Mouse (Mus musculus) kidney, adult 2 months (tissue): ENCODE data around the gene Tubb4a. TPM values are rescaled to one million over a fixed set of nuclear protein-coding genes. Genes with fewer than 3 reads are reported as not detected.

ENCODE experiments used
- DNase-seq: peaks from one replicate; pipeline ENCODE4 v3.0.0; 2021
- H3K27ac ChIP-seq: fragments of 200-500 bp; 2 replicates; pipeline ENCODE4 v1.5.1; 2012; ENCODE audit warnings: low read depth, low read length, control low read depth, inconsistent platforms; ENCODE audit not compliant: insufficient read depth
- H3K27me3 ChIP-seq: fragments of 200-500 bp; replicated peaks from 2 replicates; pipeline ENCODE4 v1.6.1; 2012; ENCODE audit warnings: mild to moderate bottlenecking, moderate library complexity, low read length, inconsistent platforms; ENCODE audit not compliant: control insufficient read depth, insufficient read depth
- H3K36me3 ChIP-seq: fragments of 200-500 bp; 2 replicates; pipeline ENCODE4 v1.6.1; 2012; ENCODE audit warnings: mild to moderate bottlenecking, moderate library complexity, low read length, inconsistent platforms; ENCODE audit not compliant: control insufficient read depth, insufficient read depth
- H3K4me1 ChIP-seq: fragments of 200-500 bp; 2 replicates; pipeline ENCODE4 v1.6.1; 2011; ENCODE audit warnings: low read length; ENCODE audit not compliant: control insufficient read depth, insufficient read depth
- H3K4me3 ChIP-seq: fragments of 200-500 bp; 2 replicates; pipeline ENCODE4 v1.5.1; 2011; ENCODE audit warnings: mild to moderate bottlenecking, low read depth, low read length, control low read depth; ENCODE audit not compliant: insufficient read depth
- CTCF ChIP-seq: fragments of 200-500 bp; conservative IDR thresholded peaks from 2 replicates; pipeline ENCODE4 v1.5.1; 2011; ENCODE audit warnings: low read depth, mild to moderate bottlenecking, control low read depth, low read length, moderate library complexity, mixed read lengths; ENCODE audit not compliant: insufficient read depth, insufficient read length
- POLR2A ChIP-seq: fragments of 200-500 bp; IDR thresholded peaks from one replicate; pipeline ENCODE4 v1.6.1; 2011; ENCODE audit warnings: low read depth, low read length, control low read depth
- WGBS: fragments of 180-500 bp; shearing (Covaris S2); methylation state at CpG from one replicate; pipeline ENCODE4 v1.1.7; 2018; 5-methylcytosine and 5-hydroxymethylcytosine counted together
- polyA plus RNA-seq: library from polyadenylated mRNA; depleted of rRNA; stranded (reverse); fragments of >200 nt; gene quantifications from 2 replicates; pipeline ENCODE4 v1.2.3, GENCODE M21; 2012

Gene Tubb4a
- polyA plus RNA-seq, 1 experiment: 2.9 TPM

DNA sequence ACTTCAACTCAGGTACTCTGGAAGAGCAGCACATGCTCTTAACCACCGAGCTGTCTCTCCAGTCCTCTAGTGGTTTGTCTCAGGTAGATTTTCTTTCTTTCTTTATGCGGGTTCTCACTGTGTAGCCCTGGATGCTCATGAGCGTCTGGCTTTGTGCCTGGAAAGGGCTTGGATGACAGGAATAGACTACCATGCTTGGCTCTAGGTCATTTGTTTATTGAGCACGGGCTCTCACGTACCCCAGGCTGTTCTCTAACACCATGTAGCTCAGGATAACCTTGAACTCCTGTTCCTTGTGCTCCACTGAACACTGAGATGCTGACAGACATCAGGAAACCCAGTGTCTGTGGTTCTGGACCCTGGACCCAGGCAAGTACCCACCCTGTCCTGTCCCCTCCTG is 5.1 kb downstream of the Tubb4a start:
- Histone ChIP-seq H3K4me1 (no peaks in the 10 kb centered on the region), H3K27me3 (no peaks in the 10 kb centered on the region), H3K4me3 (no peak overlapping the region), H3K27ac (no peak overlapping the region), H3K36me3 (no peaks in the 10 kb centered on the region)
- no peak for DNase-seq
- 85% methylated on average over 5 of the region's 5 CpGs for WGBS
- TF ChIP-seq CTCF: no peak
- TF ChIP-seq POLR2A: no peak

DNA sequence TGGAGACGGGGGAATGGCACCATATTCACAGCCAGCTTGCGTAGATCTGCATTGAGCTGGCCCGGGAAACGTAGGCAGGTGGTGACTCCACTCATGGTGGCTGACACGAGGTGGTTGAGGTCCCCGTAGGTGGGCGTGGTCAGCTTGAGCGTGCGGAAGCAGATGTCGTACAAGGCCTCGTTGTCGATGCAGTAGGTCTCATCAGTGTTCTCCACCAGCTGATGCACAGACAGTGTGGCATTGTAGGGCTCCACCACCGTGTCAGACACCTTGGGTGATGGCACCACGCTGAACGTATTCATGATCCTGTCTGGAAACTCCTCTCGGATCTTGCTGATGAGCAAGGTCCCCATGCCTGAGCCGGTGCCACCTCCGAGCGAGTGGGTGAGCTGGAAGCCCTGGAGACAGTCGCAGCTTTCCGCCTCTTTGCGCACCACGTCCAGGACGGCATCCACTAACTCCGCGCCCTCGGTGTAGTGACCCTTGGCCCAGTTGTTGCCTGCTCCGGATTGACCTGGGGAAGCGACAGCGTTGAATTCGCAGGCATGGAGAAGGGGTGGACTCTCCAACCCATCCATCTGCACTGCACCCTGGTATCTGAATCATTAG is 6.2 kb downstream of the Tubb4a start:
- Histone ChIP-seq H3K27ac (no peak overlapping the region), H3K4me1 (no peaks in the 10 kb centered on the region), H3K4me3 (no peak overlapping the region), H3K27me3 (no peaks in the 10 kb centered on the region), H3K36me3 (no peaks in the 10 kb centered on the region)
- DNase-seq: no peak
- 95% methylated on average over 31 of the region's 31 CpGs for WGBS
- TF ChIP-seq CTCF (no peak), POLR2A (no peak)

DNA sequence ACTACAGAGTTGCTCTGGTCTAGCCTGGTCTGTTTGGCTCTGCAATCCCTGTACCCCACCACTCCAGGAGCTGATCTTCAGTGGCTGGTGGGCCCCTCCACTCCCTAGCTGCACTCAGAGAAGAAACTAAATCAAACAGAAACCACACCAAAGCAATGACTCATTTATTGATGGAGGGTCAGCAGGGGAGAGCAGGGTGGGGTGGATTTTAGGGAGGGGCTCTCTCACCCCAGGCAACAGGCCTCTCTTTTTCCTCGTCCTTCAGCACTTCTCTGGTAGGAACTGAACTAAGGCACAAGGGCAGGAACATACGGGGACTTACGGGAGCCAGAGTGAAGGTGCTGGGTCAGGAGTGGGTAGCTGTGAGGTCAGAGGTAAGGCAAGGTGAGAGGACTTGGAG is 7.7 kb downstream of the Tubb4a start:
- no peak for DNase-seq
- no peaks in the 10 kb centered on the region for H3K36me3 ChIP-seq
- 68% methylated on average over 3 of the region's 3 CpGs for WGBS

DNA sequence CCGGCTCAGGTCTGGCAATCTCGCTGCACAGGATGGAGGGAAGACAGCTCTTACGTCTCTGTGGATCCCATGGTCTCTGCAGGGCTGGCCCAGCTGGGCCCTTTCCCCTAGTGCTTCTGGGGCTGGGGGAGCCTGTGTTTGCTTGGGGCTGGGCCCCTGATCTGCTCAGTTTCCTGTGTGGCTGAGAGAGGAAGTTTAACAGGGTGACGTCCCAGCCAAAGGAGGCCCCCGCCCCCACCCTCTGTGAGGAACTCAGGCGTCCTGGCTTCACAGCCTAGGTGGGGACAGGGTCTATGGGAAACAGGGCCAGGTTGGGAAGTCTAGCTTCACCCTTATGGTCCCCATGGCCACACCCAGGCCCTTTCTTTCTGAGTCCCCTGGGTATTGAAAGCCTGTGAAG is 9.2 kb downstream of the Tubb4a start, which contains the start of gene Dennd1c:
Gene Dennd1c (minus strand): TSS at position 179 of the 400 bp plus-strand sequence.
- Histone ChIP-seq H3K27ac (no peak within 1 kb of the TSS), H3K4me3 (no peak within 1 kb of the TSS; the same call in 1 of the 2 replicates), H3K36me3 (no peaks in the 10 kb centered on the region), H3K27me3 (no peaks in the 10 kb centered on the region), H3K4me1 (no peaks in the 10 kb centered on the region)
- WGBS: 54% methylated on average over 6 of the region's 6 CpGs
- TF ChIP-seq POLR2A (no peak), CTCF (no peak)
- no peak for DNase-seq

More for the DNA sequence above, 7.7 kb downstream of the Tubb4a start:
- H3K27me3 ChIP-seq: no peaks in the 10 kb centered on the region
- no peaks in the 10 kb centered on the region for H3K4me1 ChIP-seq
- TF ChIP-seq CTCF: no peak
- no peak for TF ChIP-seq POLR2A
- no peak overlapping the region for H3K27ac ChIP-seq
- H3K4me3 ChIP-seq: no peak overlapping the region

GRCm38 (mm10) chr17:57076916-57077315 is 10.7 kb downstream of the Tubb4a start:
- Histone ChIP-seq H3K4me1 (no peaks in the 10 kb centered on the region), H3K27ac (no peak overlapping the region), H3K4me3 (no peak overlapping the region), H3K27me3 (no peaks in the 10 kb centered on the region), H3K36me3 (no peaks in the 10 kb centered on the region)
- 72% methylated on average over 3 of the region's 3 CpGs for WGBS
- TF ChIP-seq POLR2A (no peak), CTCF (no peak)
- no peak for DNase-seq

- Histone ChIP-seq H3K36me3 (no peaks in the 10 kb centered on the region), H3K27ac (no peak overlapping the region), H3K27me3 (no peaks in the 10 kb centered on the region), H3K4me1 (no peaks in the 10 kb centered on the region), H3K4me3 (no peak overlapping the region)
- WGBS: 6% methylated on average over 11 of the region's 11 CpGs
- no peak for TF ChIP-seq POLR2A
- no peak for TF ChIP-seq CTCF
- peak; percentile 55 for DNase-seq
Measured at GRCm38 (mm10) chr17:57070699-57071098, 16.9 kb downstream of the Tubb4a start.

DNA sequence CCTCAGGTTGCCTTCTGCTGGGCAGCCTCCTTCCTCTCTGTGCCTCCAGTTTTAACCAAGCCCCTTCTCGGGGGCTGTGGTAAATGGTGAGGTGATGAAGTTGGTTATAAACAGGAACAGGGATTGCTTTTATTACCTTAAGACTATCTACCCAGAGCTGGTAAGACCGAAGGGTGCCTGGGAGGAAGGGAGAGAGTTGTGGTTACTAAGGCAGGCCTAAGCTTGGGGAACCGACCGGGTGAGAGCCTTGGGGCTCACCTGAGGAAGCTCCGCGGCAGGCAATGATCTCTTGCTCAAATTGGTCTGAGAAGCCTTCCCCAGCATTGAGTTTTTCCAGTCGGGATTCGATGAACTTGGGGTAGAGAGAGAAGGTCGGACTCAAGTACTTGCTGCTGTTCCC is 17.3 kb downstream of the Tubb4a start:
- no peak for DNase-seq
- WGBS: 18% methylated on average over 9 of the region's 9 CpGs
- Histone ChIP-seq H3K27me3 (no peaks in the 10 kb centered on the region), H3K4me3 (no peak overlapping the region), H3K4me1 (no peaks in the 10 kb centered on the region), H3K36me3 (peaks cover 3% of the 10 kb centered on the region; the same call in 1 of the 2 replicates), H3K27ac (no peak overlapping the region)
- TF ChIP-seq CTCF (no peak), POLR2A (no peak)
